Mouse (Mus musculus) myocyte (in vitro differentiated cells): ENCODE results near the gene Kcnip2.

ENCODE experiments used
- POLR2A ChIP-seq: IDR thresholded peaks from one replicate; pipeline ENCODE4 v1.6.1; 2011; ENCODE audit warnings: low read depth, mild to moderate bottlenecking, control low read depth, moderate library complexity; ENCODE audit not compliant: insufficient read length
- POLR2AphosphoS2 ChIP-seq: IDR thresholded peaks from one replicate; pipeline ENCODE4 v1.6.1; 2011; ENCODE audit warnings: low read depth, control low read depth; ENCODE audit not compliant: insufficient read length
- USF1 ChIP-seq: IDR thresholded peaks from one replicate; pipeline ENCODE4 v1.6.1; 2011; ENCODE audit warnings: low read depth, mild to moderate bottlenecking, control low read depth, moderate library complexity

DNA sequence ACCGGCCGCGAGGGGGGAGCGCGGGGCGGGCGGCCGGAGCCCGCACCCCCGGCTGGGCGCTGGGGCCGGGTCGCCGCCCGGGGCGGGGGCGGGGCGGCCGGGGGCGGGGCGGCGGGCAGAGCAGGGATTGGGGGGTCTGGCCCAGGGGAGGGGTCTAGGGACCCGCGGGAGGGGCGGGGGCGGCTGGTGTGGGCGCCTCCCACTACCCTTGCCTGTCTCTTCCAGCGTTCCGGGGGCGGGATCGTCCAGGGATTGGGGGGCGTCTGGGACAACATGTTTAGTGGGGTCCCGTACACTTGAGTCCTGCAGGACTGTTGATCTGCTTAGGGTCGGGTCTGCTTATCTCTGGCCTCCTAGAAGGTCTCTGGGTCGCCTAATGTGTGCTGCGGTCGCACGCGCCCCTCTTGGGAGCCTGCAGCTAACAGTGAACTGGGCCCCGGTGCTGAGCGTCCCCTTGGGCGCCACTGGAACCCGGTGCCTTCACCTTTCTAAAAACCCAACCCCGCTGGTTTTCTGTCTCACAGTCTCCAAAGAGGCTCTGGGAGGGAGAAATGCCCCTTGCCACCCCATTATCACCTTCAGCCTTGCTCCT is 72.8 kb downstream of the Kcnip2 start:
- TF ChIP-seq USF1 (no peak), POLR2AphosphoS2 (no peak), POLR2A (no peak)
